Mouse (Mus musculus): ENCODE results near the gene Nrxn1.

The Nrxn1 gene

DNA sequence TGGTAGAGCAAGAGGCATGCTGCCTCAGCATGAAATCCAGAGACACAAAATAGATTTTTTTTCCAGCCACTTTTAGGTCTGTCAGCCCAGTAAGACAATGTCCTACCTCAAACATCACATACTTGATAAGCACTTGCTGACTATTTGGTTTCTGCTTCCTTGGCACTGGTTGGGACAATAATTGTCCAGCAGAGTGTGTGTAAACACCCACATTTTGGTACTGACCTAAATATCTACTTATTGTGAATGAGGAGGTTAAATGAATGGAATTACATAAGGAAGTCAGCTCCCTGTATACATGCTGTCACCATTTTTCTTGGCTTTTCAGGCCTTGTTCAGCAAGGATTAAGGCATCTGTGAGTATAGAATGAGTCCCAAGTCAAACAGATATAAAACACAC is 649.8 kb downstream of the Nrxn1 start:
- DNase-seq (ENCODE audit: low read depth, low spot score) = no peak

DNA sequence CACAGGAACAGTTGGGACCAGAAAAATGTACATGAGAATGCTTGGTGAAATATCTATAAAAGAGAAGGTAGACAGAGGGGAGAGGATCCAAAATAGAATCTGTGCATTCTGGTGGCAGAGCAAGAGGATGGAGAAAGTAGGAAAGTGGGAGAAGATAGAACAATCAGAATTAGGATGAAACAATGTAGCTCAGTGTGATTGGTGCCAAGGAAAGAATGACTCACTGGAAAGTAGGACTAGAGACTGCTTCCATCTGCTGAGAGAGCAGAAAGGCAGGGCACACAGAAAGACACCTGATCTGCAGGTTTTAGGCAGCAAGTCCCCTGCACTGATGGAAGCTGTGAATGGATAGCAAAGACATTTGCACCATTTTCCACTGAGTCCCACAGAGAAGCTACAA is 657.0 kb downstream of the Nrxn1 start:
- DNase-seq (ENCODE audit: low read depth, low spot score) = no peak

DNA sequence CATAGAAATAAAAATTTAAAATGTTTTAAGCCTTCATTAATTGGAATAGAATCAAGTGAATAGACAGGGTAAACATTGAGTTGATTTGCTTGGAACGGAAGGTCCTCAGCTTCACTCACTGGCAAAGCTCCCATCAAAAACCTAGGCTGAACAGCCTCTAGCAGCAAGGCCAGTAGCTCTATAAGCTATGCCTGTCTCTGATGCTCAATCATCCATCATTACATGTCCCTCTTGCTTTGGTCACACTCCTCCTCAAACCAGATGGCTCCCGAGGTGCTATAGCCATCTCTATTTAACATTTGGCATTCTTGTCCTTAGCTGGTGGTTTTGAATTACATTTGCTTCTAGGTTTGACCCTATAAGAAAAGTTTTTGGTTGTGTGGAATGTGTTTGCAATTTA is 657.5 kb downstream of the Nrxn1 start:
- no peak for DNase-seq (ENCODE audit: low read depth, low spot score)

DNA sequence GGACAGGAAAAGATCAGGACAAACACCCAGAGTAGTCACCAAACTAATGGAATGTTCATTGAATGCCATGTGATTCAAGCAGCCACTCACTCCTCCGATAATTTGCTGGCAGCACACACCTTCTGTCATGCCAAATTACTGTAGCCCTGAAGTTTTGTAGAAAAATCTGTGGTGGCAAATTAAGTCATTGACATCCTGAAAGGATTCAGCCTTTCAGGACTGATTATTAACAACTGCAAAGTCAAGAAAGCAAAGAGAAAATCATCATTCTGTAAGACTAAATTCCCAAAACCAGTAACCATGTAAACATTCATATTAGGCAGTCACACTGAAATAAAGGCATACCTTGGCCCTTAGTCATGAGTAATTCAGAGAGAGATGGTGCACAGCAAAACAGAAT is 662.7 kb downstream of the Nrxn1 start:
- no peak for DNase-seq (ENCODE audit: low read depth, low spot score)

DNA sequence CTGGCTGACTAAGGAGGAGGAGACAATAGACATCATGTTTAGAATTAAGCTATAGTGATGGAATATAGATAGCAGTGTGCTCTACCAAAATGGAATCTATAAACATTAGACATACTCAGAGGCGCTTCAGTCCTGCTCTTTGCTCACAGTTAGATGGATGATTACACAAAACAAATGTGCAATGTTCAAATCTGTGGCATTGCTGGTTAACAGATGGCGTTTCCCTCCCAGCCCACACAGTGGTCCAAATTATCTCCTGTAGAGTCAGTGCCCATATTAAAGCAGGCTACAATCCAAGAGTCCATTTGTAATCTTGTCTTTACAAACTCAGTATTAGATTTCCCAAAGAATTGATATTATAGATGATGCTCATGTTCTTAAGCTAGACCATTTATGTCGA is 666.9 kb downstream of the Nrxn1 start:
- no peak for DNase-seq (ENCODE audit: low read depth, low spot score)

DNA sequence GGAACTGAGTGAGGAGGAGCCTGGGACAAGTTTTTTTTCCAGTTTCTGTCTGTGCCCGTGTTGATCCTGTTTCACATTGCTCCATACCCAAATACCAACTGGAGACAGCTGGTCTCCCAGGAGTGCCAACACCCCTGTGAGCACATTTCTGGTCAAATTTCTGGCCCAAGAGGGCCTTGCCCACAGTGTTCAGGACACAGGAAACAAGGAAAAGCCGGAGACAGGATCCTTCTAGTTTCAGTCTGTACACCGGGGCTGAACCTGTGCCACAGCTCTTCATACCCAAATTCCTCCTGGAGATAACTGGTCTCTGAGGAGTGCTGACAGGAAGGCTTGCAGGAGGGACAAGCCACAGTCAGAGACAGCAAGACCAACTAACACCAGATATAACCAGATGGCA is 670.3 kb downstream of the Nrxn1 start:
- DNase-seq (ENCODE audit: low read depth, low spot score) = no peak

DNA sequence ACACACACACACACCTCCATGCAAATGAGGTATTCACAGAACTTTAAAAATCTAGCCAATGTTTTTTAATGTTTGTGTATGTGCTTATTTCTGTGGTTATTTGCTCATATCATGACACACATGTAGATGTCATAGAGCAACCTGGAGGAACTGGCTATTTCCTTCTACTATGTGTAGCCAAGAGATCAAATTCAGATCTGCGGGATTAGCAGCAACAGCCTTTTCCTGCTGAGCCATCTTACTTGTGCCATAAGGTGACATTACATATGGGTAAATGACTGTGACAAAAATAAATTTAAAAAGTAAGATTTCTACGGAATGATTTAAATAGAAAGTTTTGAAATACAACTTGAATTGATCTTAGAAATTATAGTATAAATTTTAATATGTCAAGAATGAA is 672.1 kb downstream of the Nrxn1 start:
- no peak for DNase-seq (ENCODE audit: low read depth, low spot score)

DNA sequence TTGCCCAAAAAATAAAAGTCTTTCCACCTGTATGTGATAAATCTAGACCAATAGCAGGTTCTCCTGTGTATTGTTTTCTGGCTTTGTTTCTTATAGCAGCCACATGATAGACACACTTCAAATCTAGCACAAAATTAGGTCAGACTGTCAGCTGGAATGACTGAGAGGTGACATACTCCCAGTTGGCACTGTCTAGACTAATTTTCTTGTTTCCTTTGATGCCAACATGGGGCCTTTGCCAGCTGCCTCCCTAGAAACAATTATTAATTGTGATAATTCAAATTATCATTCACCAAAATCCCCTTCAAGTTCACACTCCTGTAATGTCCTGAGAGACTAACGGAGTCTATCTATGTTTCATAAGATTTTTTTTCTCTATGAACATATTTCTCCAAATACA is 673.3 kb downstream of the Nrxn1 start:
- no peak for DNase-seq (ENCODE audit: low read depth, low spot score)

DNA sequence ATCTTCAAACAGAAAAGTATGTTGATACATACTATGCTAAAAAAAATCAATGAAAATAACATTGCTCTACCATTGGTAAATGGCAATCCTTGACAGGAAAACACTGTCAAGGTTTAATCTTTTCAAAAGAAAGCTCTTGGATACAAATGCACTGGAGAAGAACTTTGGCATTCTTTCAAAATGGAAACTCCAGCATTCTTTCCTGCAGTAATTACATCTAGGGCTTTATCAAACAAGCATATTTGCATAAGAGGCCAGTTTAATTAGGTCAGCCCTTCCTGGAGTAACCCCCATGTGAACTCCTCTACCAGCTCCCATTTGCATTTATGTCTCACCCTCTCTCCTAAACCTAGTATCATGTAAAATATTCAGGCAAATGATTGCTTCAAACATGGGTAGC is 696.5 kb downstream of the Nrxn1 start:
- no peak for DNase-seq (ENCODE audit: low read depth, low spot score)

DNA sequence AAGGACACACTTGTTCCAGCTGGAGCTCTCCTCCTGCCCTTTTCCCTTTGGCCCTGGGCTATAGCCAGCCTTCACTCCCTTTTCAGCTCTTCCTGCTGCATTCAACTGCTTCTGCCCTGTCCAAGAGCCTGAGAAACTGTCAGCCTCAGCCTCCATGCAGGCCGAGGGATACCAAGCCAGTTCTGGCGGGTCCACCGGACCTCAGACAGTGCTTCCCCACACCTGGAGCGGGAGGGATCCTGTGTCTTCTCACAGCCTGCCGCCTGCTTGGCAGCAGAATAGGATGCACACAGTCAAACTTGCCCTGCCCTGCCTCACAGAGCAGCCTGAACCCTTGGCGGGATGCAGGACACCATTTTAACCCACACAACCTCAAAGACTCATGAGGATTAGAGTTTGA is 698.3 kb downstream of the Nrxn1 start:
- DNase-seq (ENCODE audit: low read depth, low spot score) = no peak

DNA sequence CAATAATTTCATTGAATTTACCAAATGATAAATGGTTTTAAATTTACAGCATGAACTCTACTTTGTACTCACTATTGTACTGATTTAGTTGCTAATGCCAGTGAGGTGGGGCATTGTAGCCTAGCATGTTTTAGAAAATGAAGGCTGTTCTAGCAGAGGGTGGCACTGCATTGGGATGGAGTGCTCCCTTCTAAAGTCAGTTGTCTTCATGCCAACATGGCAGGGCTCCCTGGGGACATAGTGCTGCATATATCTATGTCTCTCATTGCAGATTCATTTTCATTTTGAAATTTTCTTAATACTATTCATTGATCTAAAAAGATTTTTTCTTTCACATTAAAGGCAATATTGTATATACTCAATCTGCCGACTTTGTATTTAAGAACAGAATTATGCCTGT is 700.1 kb downstream of the Nrxn1 start:
- DNase-seq (ENCODE audit: low read depth, low spot score) = no peak

DNA sequence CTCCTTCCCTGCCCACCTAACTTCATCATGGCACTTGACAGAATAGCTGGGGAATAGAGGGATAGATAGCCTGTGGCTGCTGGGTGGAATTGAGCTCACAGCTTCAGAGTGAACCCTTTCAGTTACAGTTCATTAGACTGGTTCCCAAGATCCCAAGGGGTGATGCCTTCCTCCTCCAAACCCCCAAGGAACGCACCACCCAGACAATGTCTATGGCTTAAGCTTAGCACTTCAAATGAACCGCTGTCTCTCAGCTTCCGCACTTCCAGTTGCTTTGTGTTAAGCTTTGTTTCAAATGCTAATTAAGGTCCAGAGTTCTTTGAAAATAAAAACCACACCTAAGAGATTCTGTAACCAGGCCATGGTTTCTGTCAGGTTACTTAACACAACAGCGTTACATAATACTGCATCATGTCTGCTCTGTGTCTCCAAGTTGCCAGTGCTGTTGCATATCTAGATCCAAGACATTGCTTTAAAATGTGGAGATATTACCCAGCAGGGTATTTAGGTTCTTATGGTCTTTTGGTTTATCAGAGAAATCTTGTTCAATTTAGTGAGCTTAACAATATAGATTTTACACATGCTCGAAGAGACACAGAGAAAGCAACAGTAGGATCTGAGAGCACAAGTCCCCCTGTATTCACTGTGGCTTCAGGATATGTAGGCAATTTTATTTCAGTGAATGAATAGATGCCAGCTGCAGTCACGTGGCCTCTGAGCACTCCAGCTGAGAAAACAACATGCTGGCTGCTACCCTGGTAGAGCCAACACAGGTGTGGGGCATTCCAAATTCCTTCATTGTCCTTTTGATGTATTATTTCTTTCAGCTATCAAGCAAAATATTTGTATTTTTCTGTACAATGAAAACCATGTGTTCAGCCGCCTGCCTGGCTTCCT is 702.3 kb downstream of the Nrxn1 start:
- no peak for DNase-seq (ENCODE audit: low read depth, low spot score)

DNA sequence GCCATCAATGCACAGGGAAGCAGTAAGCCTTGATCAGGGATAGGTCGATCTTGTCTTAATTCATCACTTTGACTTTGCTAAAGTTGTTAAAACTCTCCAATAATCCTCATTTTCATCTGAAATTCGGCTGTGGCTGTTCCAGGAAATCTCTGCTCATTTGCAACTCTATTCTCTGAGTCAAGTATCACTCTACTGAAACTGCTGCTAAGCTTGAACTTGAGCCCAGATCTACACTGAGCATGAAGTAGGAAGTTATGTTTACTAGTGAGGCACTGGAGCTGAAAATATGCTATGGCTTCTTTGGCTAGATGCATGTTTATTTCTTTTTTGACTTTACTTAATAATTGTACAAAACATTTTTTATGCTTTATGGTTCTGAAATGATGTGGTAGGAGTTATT is 708.0 kb downstream of the Nrxn1 start:
- DNase-seq (ENCODE audit: low read depth, low spot score) = no peak

DNA sequence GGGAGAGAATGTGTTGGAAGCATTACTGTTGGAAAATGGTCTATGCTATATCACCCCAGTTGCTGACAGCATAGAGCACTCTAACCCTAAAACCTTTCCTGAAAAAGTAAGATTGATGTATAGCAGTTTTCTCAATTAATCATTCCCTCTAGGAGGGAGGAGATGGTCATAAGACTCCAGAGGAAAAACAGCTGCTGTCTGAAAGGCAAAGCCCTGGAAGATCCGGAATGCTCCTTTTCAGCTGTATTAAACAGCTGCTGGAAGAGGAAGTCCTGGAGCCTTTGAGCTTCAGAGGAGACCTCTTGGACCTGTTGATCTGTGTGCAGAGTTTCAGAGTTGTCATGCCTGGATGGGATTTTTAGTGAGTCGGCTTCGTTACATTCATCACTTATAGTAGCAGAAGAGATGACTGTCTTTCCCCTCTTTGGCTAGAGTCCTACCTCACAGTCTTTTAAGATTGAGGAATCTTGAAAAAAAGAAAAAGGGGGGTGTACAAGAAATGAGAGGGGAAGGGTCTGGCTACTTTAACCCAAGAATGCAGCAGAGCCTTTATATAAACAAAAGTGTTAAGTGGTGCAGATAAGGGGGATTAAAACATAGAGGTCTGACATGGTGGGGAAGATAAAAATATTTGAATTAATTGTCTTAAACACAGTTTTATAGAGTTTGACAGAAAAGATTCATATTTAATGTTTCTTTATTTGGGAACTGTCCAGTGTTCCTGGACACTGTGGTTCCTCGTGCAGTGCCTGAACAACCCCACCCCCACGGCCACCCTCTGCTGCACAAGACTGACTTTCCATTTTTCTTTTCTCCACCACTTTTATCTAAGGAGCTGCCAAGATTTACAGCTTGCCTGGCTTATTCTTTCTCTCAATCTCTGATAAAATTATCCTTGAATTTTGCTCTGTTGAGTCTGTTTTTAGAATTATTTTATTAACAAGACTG is 710.1 kb downstream of the Nrxn1 start:
- DNase-seq (ENCODE audit: low read depth, low spot score) = no peak

DNA sequence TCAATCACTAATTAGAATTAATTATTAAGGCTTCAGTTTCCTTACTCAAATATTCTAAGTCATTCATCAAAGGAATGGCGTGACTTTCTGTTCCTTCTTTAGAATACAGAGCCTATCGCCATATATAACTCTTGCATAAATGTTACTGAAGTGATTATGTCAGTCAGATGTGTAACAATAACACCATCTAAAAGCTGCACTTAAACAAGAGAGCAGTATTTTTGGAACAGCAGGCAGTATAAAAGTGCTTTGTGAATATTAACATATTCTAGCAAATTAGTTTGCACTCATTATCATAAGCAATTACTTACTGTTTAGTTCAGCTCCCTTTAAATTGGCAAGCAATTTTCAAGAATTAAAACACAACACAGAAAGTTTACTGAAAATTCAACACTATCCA is 716.3 kb downstream of the Nrxn1 start:
- no peak for DNase-seq (ENCODE audit: low read depth, low spot score)

DNA sequence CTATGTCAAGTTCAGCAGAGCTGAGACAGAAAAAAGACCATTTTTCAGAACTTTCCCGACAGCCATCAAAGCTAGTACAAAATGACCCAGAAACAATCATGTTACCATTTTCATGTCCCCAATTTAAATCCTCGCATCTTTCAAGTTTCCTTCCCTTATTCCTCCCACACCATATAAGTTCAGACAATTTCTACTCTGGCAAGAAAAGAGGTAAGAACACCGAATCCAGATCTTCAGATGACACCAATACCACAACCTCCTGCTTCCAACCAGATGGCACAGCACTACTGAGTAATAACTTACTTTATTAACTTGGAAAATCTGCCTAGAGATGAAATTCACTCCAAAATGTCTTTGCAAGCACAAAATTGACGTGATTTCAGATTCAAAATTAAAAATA is 730.7 kb downstream of the Nrxn1 start:
- DNase-seq (ENCODE audit: low read depth, low spot score) = no peak

DNA sequence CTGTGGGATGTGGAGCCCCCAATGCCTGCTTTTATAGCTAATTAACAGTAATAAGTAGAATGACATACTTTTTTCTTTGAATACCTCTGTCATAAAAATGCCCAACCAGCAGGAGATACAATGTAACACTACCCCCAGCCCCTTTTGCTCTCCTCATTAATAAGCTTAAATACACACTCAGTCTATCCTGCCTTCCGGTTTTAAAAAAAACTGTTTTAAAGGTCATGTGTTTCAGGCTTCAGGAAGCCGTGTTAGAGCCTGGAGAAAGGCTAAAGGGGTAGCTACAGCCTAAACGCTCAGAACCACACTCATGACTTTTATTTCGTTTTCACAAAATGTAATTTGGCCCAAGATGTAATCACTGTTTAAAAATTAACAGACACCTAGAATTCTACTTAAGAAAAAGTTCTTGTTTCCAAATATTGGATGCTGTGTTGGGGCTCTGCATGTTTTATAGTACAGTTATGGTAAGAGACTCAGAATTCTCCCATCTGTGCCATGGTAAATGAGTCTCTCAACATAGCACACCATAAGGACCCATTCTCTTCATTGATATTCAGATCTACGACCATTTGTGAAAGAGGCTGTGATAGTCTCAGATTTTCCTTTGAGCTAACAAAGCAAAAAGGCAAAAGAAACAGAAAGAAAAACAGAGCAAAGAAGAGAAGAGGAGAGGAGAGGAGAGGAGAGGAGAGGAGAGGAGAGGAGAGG is 743.3 kb downstream of the Nrxn1 start:
- DNase-seq (ENCODE audit: low read depth, low spot score) = no peak

DNA sequence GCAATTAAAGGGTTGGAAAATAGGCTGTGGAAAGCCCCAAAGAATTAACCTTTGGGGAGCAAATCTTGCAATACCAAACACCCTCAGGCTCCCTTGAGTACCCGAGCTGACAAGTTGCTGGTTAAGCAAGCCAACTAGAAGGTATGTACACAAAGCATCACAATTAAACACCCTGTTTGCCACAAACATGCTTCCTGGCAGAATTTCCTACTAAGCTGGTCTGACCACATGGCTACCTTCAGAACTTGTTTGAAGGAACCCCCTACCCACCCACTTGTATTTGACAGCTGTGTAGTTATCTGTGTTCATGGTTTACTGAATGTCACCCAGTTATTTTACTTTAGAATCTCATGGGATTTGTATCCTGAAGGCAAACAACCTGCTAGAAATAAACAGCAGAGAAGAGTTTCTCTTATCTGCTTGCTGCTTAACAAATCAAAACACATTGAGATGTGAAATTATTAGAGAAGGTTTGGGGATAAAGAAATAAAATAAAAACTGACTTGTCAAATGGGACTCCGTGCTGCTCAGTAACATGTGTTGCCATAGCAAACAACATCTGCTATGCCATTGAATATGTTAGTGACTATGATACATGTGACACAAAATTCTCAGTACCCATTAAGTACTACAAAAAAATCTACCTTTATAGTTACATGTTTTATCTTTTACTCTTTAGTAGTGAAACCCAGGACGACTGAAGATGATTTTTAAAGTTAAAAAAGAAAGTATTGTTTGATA is 746.0 kb downstream of the Nrxn1 start:
- DNase-seq (ENCODE audit: low read depth, low spot score) = no peak

DNA sequence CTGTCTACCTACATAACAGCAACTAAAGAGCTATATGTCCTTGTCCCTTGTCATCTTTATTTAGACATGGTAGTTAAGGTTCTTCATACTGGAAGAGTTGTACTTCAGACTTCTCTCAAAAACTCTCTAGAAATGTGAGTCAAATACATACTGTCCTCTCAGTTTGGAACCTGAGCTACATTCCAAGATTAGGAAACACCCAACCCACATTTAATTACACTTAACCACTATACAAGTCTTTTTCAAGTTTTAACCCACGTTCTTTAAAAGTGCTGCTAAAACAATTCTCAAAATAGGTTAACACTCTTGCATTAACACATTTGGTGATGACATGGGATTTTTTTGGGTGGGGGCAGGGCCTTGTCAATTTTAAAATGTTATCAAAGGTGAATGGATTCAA is 759.4 kb downstream of the Nrxn1 start:
- DNase-seq (ENCODE audit: low read depth, low spot score) = no peak

DNA sequence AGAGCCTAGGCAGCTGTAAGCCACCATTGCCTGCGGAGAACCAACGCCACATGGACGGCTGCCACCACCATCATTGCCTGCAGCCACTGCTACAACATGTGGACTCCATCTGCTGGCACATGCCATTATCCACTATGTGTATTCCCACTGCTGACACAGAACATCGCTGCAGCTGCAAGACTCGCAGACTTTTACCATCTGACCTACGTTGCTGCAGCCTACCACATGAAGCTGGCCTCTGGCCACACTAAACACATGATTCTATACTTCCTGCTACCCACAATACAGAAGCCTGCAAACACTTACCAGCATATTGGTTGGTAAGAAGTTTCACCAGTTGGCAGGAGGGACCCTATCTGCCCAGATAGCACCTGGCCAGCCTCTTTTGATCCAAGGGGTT is 769.2 kb downstream of the Nrxn1 start:
- DNase-seq (ENCODE audit: low read depth, low spot score) = no peak

DNA sequence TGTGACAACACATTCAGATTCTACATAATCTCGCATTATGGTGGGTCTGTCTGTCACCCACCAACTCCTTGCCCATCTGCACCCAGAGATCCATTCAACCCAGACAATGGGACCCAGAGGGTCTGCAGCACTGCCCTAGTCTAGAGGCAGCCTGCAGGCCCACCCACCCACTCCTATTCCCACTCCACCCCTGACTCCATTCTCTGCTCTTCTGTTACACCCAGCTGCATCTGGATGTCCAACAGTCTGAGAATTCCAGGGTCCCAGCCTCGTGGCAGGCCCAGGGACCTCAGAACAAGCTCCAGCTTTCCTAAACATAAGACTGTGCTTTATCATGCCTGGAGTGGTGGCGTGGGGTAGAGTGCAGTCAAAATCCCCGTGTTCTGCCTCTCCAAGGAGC is 820.6 kb downstream of the Nrxn1 start:
- DNase-seq (ENCODE audit: low read depth, low spot score) = no peak

All from CD4-positive, CD25-positive, alpha-beta regulatory T cell, adult 2 months (primary cell).